Mouse (Mus musculus) cerebellum, adult 2 months (tissue): ENCODE measurements at regions not wholly inside any gene's neighbourhood (a gene's known extent, or its start where the extent isn't known, plus 50 kb on each side); places are given as distances from the start of the nearest gene placed in this dataset.

Experiments
- CTCF ChIP-seq: fragments of 200-500 bp; IDR thresholded peaks from 2 replicates; pipeline ENCODE4 v1.5.1; 2011; ENCODE audit warnings: low read depth, mild to moderate bottlenecking, control low read depth, low read length, moderate library complexity, borderline replicate concordance; ENCODE audit not compliant: insufficient read depth
- POLR2A ChIP-seq: fragments of 200-500 bp; IDR thresholded peaks from 2 replicates; pipeline ENCODE4 v1.6.1; 2011; ENCODE audit warnings: low read length, control low read depth, borderline replicate concordance; ENCODE audit not compliant: insufficient read depth

GRCm38 (mm10) chr9:9475009-9475744, 236.3 kb upstream of the Arhgap42 start:
- TF ChIP-seq CTCF (no peak), POLR2A (no peak)
